Mouse (Mus musculus) lung, embryonic 16.5 days (tissue): ENCODE data around the gene Tex28. TPM values are rescaled to one million over a fixed set of nuclear protein-coding genes. Genes with fewer than 3 reads are reported as not detected.

Experiments used
- ATAC-seq: fragments of 200-750 bp; cut with Nextera tagmentation; 2 replicates; pipeline ENCODE4 v1.8.0; 2017; ENCODE audit warnings: low read depth, mild to moderate bottlenecking, moderate library complexity
- H3K27ac ChIP-seq: fragments of 300-500 bp; sonication (generic); 2 replicates; pipeline ENCODE4 v1.5.1; 2014; ENCODE audit warnings: mild to moderate bottlenecking, control low read depth, low read length
- H3K27me3 ChIP-seq: fragments of 300-500 bp; sonication (generic); 2 replicates; pipeline ENCODE4 v1.6.1; 2014; ENCODE audit warnings: low read depth, low read length, mixed read lengths; ENCODE audit not compliant: control insufficient read depth, insufficient read depth
- H3K36me3 ChIP-seq: fragments of 300-500 bp; sonication (generic); 2 replicates; pipeline ENCODE4 v1.6.1; 2014; ENCODE audit warnings: low read length; ENCODE audit not compliant: control insufficient read depth, insufficient read depth
- H3K4me1 ChIP-seq: fragments of 300-500 bp; sonication (generic); replicated peaks from 2 replicates; pipeline ENCODE4 v1.6.1; 2014; ENCODE audit warnings: low read length, mixed read lengths; ENCODE audit not compliant: control insufficient read depth, insufficient read depth
- H3K4me2 ChIP-seq: fragments of 300-500 bp; sonication (generic); 2 replicates; pipeline ENCODE4 v1.6.1; 2014; ENCODE audit warnings: low read depth, low read length, control low read depth
- H3K4me3 ChIP-seq: fragments of 300-500 bp; sonication (generic); 2 replicates; pipeline ENCODE4 v1.5.1; 2014; ENCODE audit warnings: mild to moderate bottlenecking, low read length, control low read depth
- H3K9ac ChIP-seq: fragments of 300-500 bp; sonication (generic); 2 replicates; pipeline ENCODE4 v1.6.1; 2014; ENCODE audit warnings: low read length, control low read depth
- H3K9me3 ChIP-seq: fragments of 300-500 bp; sonication (generic); 2 replicates; pipeline ENCODE4 v1.6.1; 2016; ENCODE audit warnings: low read length; ENCODE audit not compliant: control insufficient read depth
- WGBS: fragments of 180-500 bp; shearing (Covaris S2); extraction: QIAGEN DNeasy Blood & Tissue Kit; methylation state at CpG from one replicate; pipeline ENCODE4 v1.1.7; 2014; 5-methylcytosine and 5-hydroxymethylcytosine counted together
- polyA plus RNA-seq: library from polyadenylated mRNA; unstranded; fragments of >200 nt; fragmentation: Nextera tagmentation; extraction: Ambion mirVana; gene quantifications from 2 replicates; pipeline ENCODE4 v1.2.1, GENCODE M21; 2015

Tex28 gene
- polyA plus RNA-seq, 1 experiment from 2014 or later, result not detected

GRCm38 (mm10) chrX:74103457-74104188 lies 64.0 kb downstream of the Tex28 start:
- Histone ChIP-seq H3K36me3 (no peaks in the 10 kb centered on the region), H3K4me3 (no peak overlapping the region), H3K4me2 (no peak overlapping the region), H3K9me3 (no peaks in the 10 kb centered on the region), H3K9ac (no peak overlapping the region), H3K4me1 (no peaks in the 10 kb centered on the region), H3K27me3 (no peaks in the 10 kb centered on the region; the same call in 1 of the 2 replicates), H3K27ac (no peak overlapping the region)
- no peak for ATAC-seq
- 48% methylated on average over 4 of the region's 4 CpGs for WGBS

Other genes with a start within 250 kb of the Tex28 start
- 3.1 and 3.5 TPM in 2 replicates for gene Arhgap4, start 246.0 kb downstream of the Tex28 start, polyA plus RNA-seq
- 132 and 136 TPM in 2 replicates for gene Naa10, start 245.9 kb downstream of the Tex28 start, polyA plus RNA-seq
- 43.7 and 43.9 TPM in 2 replicates for gene Renbp, start 237.0 kb downstream of the Tex28 start, polyA plus RNA-seq
- 48.4 and 48.7 TPM in 2 replicates for gene Hcfc1, start 201.5 kb downstream of the Tex28 start, polyA plus RNA-seq
- 57.7 and 61.6 TPM in 2 replicates for gene Irak1, start 143.9 kb downstream of the Tex28 start, polyA plus RNA-seq
- gene Opn1mw, start 40.4 kb downstream of the Tex28 start, polyA plus RNA-seq, result not detected in 2 replicates
- gene Mecp2, start 32.5 kb downstream of the Tex28 start, polyA plus RNA-seq, result 11.5 and 11.6 TPM in 2 replicates
- gene Tktl1, start 9.4 kb upstream of the Tex28 start, polyA plus RNA-seq, result not detected in 2 replicates
- gene Flna, start 82.0 kb upstream of the Tex28 start, polyA plus RNA-seq, result 372 and 374 TPM in 2 replicates
- gene Emd, start 86.8 kb upstream of the Tex28 start, polyA plus RNA-seq, result 24.9 and 25.4 TPM in 2 replicates
- 826 and 850 TPM in 2 replicates for gene Rpl10, start 103.0 kb upstream of the Tex28 start, polyA plus RNA-seq
- gene Taz, start 114.1 kb upstream of the Tex28 start, polyA plus RNA-seq, result 81.9 and 91.7 TPM in 2 replicates
- 17.4 and 18.6 TPM in 2 replicates for gene Dnase1l1, start 114.5 kb upstream of the Tex28 start, polyA plus RNA-seq
- gene Atp6ap1, start 129.3 kb upstream of the Tex28 start, polyA plus RNA-seq, result 141 and 153 TPM in 2 replicates
- gene Gdi1, start 137.2 kb upstream of the Tex28 start, polyA plus RNA-seq, result 204 and 211 TPM in 2 replicates
- 64.9 and 65.6 TPM in 2 replicates for gene Fam50a, start 145.2 kb upstream of the Tex28 start, polyA plus RNA-seq
- gene Plxna3, start 161.2 kb upstream of the Tex28 start, polyA plus RNA-seq, result 7.5 and 9.9 TPM in 2 replicates
- 109 and 117 TPM in 2 replicates for gene Lage3, start 185.8 kb upstream of the Tex28 start, polyA plus RNA-seq
- gene Ubl4a, start 205.4 kb upstream of the Tex28 start, polyA plus RNA-seq, result 85.5 and 86.2 TPM in 2 replicates
- 19.1 and 21.8 TPM in 2 replicates for gene Slc10a3, start 205.5 kb upstream of the Tex28 start, polyA plus RNA-seq
- gene Fam3a, start 225.4 kb upstream of the Tex28 start, polyA plus RNA-seq, result 42.5 and 45.8 TPM in 2 replicates
- 21.0 and 21.1 TPM in 2 replicates for gene Ikbkg, start 225.5 kb upstream of the Tex28 start, polyA plus RNA-seq